Comparison of ENCODE assay signal across 13 mouse cellular contexts in genomic region chr6:72102066-72102465, GRCm38 (mm10). TPM values are rescaled to one million over a fixed set of nuclear protein-coding genes. Genes with fewer than 3 reads are reported as not detected.
DNase-seq lines count a peak whose midpoint lies in the region; ATAC-seq and TF ChIP-seq lines count a peak whose summit lies in the region.
"Had no signal": no experiment of that assay in that cellular context is flagged by ENCODE, and none has a peak within 500 bp of the region (broad histone marks: within the 10 kb centered on the region; RNA-seq: fewer than 3 reads in every experiment).

No protein-coding gene starts in this region.

- H3K27me3 ChIP-seq in lung, embryonic 14.5 days (ENCODE audit: insufficient read depth, low read length) = no peaks in the 10 kb centered on the region
- no peaks in the 10 kb centered on the region for H3K27me3 ChIP-seq in liver, embryonic 13.5 days
- no peaks in the 10 kb centered on the region for H3K27me3 ChIP-seq in stomach, embryonic 15.5 days (replicated peaks)
- H3K27me3 ChIP-seq in thymus, adult 2 months (ENCODE audit: control insufficient read depth, insufficient read depth, low read length) = no peaks in the 10 kb centered on the region
- no peaks in the 10 kb centered on the region for H3K27me3 ChIP-seq in midbrain, postnatal 0 days (ENCODE audit: insufficient read depth, low read length)
- H3K27me3 ChIP-seq: CH12.LX; embryonic facial prominence, embryonic 13.5 days had no signal

- 23% methylated on average over 5 of the region's 5 CpGs for WGBS in lung, embryonic 14.5 days
- 13% methylated on average over 5 of the region's 5 CpGs for WGBS in liver, embryonic 13.5 days (ENCODE audit: insufficient replicate concordance)
- 40% methylated on average over 5 of the region's 5 CpGs for WGBS in stomach, embryonic 15.5 days
- 82% methylated on average over 5 of the region's 5 CpGs for WGBS in thymus, adult 2 months
- WGBS in midbrain, postnatal 0 days = 66% methylated on average over 5 of the region's 5 CpGs

- H3K4me3 ChIP-seq in lung, embryonic 14.5 days (ENCODE audit: low read depth, low read length) = no peak overlapping the region
- peak overlapping the region; percentile 97 for H3K4me3 ChIP-seq in liver, embryonic 13.5 days (replicated peaks)
- H3K4me3 ChIP-seq in stomach, embryonic 15.5 days (replicated peaks) = no peak overlapping the region
- no peak overlapping the region for H3K4me3 ChIP-seq in thymus, adult 2 months (ENCODE audit: control insufficient read depth, insufficient read depth, low read length)
- no peak overlapping the region for H3K4me3 ChIP-seq in midbrain, postnatal 0 days (ENCODE audit: low read depth, low read length)
- H3K4me3 ChIP-seq: embryonic facial prominence, embryonic 13.5 days; left cerebral cortex, adult 2 months had no signal

- peaks cover 16% of the 10 kb centered on the region for H3K4me1 ChIP-seq in lung, embryonic 14.5 days (ENCODE audit: insufficient read depth)
- peaks cover 79% of the 10 kb centered on the region for H3K4me1 ChIP-seq in liver, embryonic 13.5 days (replicated peaks)
- peaks cover 27% of the 10 kb centered on the region for H3K4me1 ChIP-seq in stomach, embryonic 15.5 days
- peaks cover 8% of the 10 kb centered on the region for H3K4me1 ChIP-seq in thymus, adult 2 months (replicated peaks; ENCODE audit: control insufficient read depth, insufficient read depth, low read length)
- H3K4me1 ChIP-seq in midbrain, postnatal 0 days (ENCODE audit: insufficient read depth, low read length) = peaks cover 8% of the 10 kb centered on the region; the same call in 1 of the 2 replicates

- no peak for ATAC-seq in lung, embryonic 14.5 days (ENCODE audit: insufficient read depth)
- ATAC-seq in liver, embryonic 13.5 days (ENCODE audit: low read depth) = peak; percentile 55
- ATAC-seq in stomach, embryonic 15.5 days (ENCODE audit: insufficient read depth, low FRiP score, low read depth) = peak; percentile 10; the same call in 1 of the 2 replicates
- no peak for ATAC-seq in midbrain, postnatal 0 days (ENCODE audit: low FRiP score)
- ATAC-seq: intestine, embryonic 16.5 days had no signal

- no peaks in the 10 kb centered on the region for H3K9me3 ChIP-seq in lung, embryonic 14.5 days (ENCODE audit: low read depth, low read length)
- no peaks in the 10 kb centered on the region for H3K9me3 ChIP-seq in liver, embryonic 13.5 days (replicated peaks)
- no peaks in the 10 kb centered on the region for H3K9me3 ChIP-seq in stomach, embryonic 15.5 days
- H3K9me3 ChIP-seq in midbrain, postnatal 0 days (ENCODE audit: low read length) = no peaks in the 10 kb centered on the region
- H3K9me3 ChIP-seq: embryonic facial prominence, embryonic 13.5 days had no signal

- no peak for TF ChIP-seq CTCF in lung, embryonic 14.5 days (IDR thresholded peaks at IDR 0.05; ENCODE audit: low read depth)
- no peak for TF ChIP-seq CTCF in thymus, adult 2 months (IDR thresholded peaks at IDR 0.05; ENCODE audit: borderline replicate concordance, control insufficient read depth, extremely low read depth, insufficient read depth, low read length, poor library complexity)
- no peak for TF ChIP-seq CTCF in midbrain, postnatal 0 days (IDR thresholded peaks at IDR 0.05)

- no peak for TF ChIP-seq POLR2A in thymus, adult 2 months (IDR thresholded peaks at IDR 0.05; ENCODE audit: control insufficient read depth, extremely low read depth, insufficient read depth, low read length, poor library complexity)

- peak overlapping the region; percentile 65 for H3K27ac ChIP-seq in lung, embryonic 14.5 days (ENCODE audit: low read depth)
- H3K27ac ChIP-seq in liver, embryonic 13.5 days = peak overlapping the region; percentile 99
- peak overlapping the region; percentile 76 for H3K27ac ChIP-seq in stomach, embryonic 15.5 days
- H3K27ac ChIP-seq in thymus, adult 2 months (ENCODE audit: control insufficient read depth, insufficient read depth, low read length) = no peak overlapping the region
- no peak overlapping the region for H3K27ac ChIP-seq in midbrain, postnatal 0 days (ENCODE audit: low read depth, low read length)
- H3K27ac ChIP-seq: embryonic facial prominence, embryonic 13.5 days; left cerebral cortex, adult 2 months had no signal

- peak overlapping the region; percentile 30 for H3K4me2 ChIP-seq in lung, embryonic 14.5 days
- H3K4me2 ChIP-seq in liver, embryonic 13.5 days = peak overlapping the region; percentile 82
- H3K4me2 ChIP-seq in stomach, embryonic 15.5 days = no peak overlapping the region
- H3K4me2 ChIP-seq in midbrain, postnatal 0 days (ENCODE audit: low read depth, low read length, poor library complexity, severe bottlenecking) = no peak overlapping the region
- H3K4me2 ChIP-seq: embryonic facial prominence, embryonic 13.5 days had no signal

- H3K36me3 ChIP-seq in lung, embryonic 14.5 days (ENCODE audit: insufficient read depth) = no peaks in the 10 kb centered on the region
- peaks cover 29% of the 10 kb centered on the region for H3K36me3 ChIP-seq in liver, embryonic 13.5 days
- H3K36me3 ChIP-seq in stomach, embryonic 15.5 days = no peaks in the 10 kb centered on the region
- no peaks in the 10 kb centered on the region for H3K36me3 ChIP-seq in thymus, adult 2 months (ENCODE audit: control insufficient read depth, insufficient read depth, low read length)
- H3K36me3 ChIP-seq in midbrain, postnatal 0 days (ENCODE audit: insufficient read depth, low read length) = no peaks in the 10 kb centered on the region
- H3K36me3 ChIP-seq: embryonic facial prominence, embryonic 13.5 days had no signal

- DNase-seq in lung, embryonic 14.5 days = no peak
- DNase-seq in lung, postnatal 36 days = no peak
- peak; percentile 82 for DNase-seq in c-Kit-positive CD71-positive TER-119-negative erythroid progenitor cells, embryonic 14.5 days (ENCODE audit: low read depth)
- DNase-seq in liver, embryonic 13.5 days = peak; percentile 85
- DNase-seq in thymus, adult 2 months = no peak
- no peak for DNase-seq in midbrain, postnatal 0 days (ENCODE audit: low spot score)
- DNase-seq: cerebellum, postnatal 10 days; thymus, postnatal 4 days had no signal

- H3K9ac ChIP-seq in lung, embryonic 14.5 days = no peak overlapping the region
- H3K9ac ChIP-seq in liver, embryonic 13.5 days = peak overlapping the region; percentile 99
- H3K9ac ChIP-seq in stomach, embryonic 15.5 days = no peak overlapping the region
- H3K9ac ChIP-seq in midbrain, postnatal 0 days (replicated peaks; ENCODE audit: low read length, poor library complexity, severe bottlenecking) = no peak overlapping the region
- H3K9ac ChIP-seq: embryonic facial prominence, embryonic 13.5 days had no signal

RNA-seq across cellular contexts. Expression of gene St3gal5, which starts 4.7 kb away (rescaled TPM):
- polyA plus RNA-seq in lung, embryonic 14.5 days (2014; fragmentation: Nextera tagmentation; extraction: Ambion mirVana) = 33.8 and 36.5 TPM in 2 replicates
- polyA plus RNA-seq in liver, embryonic 13.5 days (2015; fragmentation: Nextera tagmentation; extraction: Ambion mirVana) = 179 and 192 TPM in 2 replicates
- polyA plus RNA-seq in stomach, embryonic 15.5 days (2015; fragmentation: Nextera tagmentation; extraction: Ambion mirVana) = 29.2 and 38.2 TPM in 2 replicates
- polyA plus RNA-seq in thymus, adult 2 months (2012; rRNA removed) = 4.4 and 5.3 TPM in 2 replicates
- total RNA-seq in midbrain, postnatal 0 days (2014; rRNA removed) = 16.0 and 24.0 TPM in 2 replicates
- polyA plus RNA-seq in midbrain, postnatal 0 days (2015; fragmentation: Nextera tagmentation; extraction: Ambion mirVana) = 46.4 and 51.9 TPM in 2 replicates

Comparison
In these comparisons a context has a peak if more than half of its experiments do, and no peak if none do; other contexts are left out.
1. ATAC-seq: peak in liver, embryonic 13.5 days (single experiment) and stomach, embryonic 15.5 days (single experiment); none in lung, embryonic 14.5 days (single experiment) and midbrain, postnatal 0 days (single experiment).
2. DNase-seq: peak in c-Kit-positive CD71-positive TER-119-negative erythroid progenitor cells, embryonic 14.5 days (single experiment) and liver, embryonic 13.5 days (single experiment); none in lung, embryonic 14.5 days (single experiment), lung, postnatal 36 days (single experiment), thymus, adult 2 months (single experiment) and midbrain, postnatal 0 days (single experiment).
3. H3K27ac ChIP-seq: peak in lung, embryonic 14.5 days (single experiment), liver, embryonic 13.5 days (single experiment) and stomach, embryonic 15.5 days (single experiment); none in thymus, adult 2 months (single experiment) and midbrain, postnatal 0 days (single experiment).
4. H3K4me2 ChIP-seq: peak in lung, embryonic 14.5 days (single experiment) and liver, embryonic 13.5 days (single experiment); none in stomach, embryonic 15.5 days (single experiment) and midbrain, postnatal 0 days (single experiment).